Mouse (Mus musculus) left cerebral cortex, adult 8-10 months (tissue): ENCODE measurements at regions not wholly inside any gene's neighbourhood (a gene's known extent, or its start where the extent isn't known, plus 50 kb on each side); places are given as distances from the start of the nearest gene placed in this dataset.

Experiments
- DNase-seq, 2 experiments: peaks; one replicate each; pipeline ENCODE4 v3.0.0; 2022; ENCODE audit warnings: low spot score in 2 of 2

- no peak for DNase-seq
Measured at GRCm38 (mm10) chr16:15052389-15052923, 146.1 kb downstream of the Efcab1 start.

DNA sequence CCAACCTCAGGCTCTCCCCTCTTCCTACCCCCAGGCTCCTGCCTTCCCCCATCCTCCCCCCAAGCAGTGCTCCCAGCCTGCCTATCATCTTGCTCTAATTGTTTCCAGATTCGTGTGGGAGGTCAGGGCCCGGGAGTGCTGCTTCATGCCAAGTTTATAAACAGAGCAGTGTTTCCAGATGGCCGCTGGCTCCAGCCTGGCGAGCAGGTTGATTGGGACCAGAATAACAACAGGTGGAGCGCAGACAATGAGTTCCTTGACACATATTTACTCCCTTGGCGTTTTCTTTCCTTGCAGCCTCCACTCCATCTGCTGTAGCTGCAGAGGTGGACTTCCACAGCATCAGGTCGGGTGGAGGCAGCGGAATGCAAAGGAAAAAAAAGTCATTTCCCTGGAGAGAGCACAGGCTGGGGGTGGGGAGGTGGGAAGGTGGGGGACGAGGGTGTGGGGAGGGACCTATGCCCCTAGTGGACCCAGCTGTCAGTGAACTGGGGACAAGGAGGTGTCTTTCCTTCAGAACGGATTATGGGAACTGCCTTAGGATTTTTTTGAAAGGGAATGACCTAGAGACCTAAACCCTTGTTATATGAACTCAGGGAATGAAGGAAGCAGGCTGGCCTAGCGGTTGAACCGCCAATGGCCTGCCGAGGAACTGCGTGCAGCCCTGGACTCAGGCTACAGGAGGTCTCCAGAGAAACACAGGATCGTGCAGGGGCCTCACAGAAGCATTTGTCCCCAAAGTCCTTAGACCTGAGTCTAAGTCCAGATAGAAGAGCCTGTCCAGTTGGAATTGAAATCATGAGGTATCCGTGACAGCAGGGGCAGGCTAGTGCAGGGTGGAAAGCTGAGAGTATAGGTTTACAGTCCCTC lies 146.8 kb downstream of the Efcab1 start:
- DNase-seq: peak; percentile 7 to 82

DNA sequence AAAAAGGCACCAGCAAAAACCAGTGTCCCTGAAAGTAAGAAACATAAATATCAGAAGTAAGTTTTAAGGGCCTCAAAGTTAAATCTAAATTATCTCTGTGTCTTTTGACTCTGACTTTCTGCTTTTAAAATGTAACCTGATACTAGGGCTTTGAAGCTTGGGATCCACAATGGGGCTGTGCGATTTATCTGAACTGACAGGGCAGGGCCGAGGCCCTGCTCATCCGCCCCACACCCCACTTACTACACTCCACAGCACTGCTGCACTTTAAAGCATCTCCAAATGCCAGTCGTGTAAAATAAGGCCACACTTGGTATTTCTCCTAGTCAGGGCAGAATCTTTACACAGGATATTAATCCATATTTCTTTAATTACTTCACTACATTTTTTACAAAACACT lies 147.4 kb downstream of the Efcab1 start:
- no peak for DNase-seq

DNA sequence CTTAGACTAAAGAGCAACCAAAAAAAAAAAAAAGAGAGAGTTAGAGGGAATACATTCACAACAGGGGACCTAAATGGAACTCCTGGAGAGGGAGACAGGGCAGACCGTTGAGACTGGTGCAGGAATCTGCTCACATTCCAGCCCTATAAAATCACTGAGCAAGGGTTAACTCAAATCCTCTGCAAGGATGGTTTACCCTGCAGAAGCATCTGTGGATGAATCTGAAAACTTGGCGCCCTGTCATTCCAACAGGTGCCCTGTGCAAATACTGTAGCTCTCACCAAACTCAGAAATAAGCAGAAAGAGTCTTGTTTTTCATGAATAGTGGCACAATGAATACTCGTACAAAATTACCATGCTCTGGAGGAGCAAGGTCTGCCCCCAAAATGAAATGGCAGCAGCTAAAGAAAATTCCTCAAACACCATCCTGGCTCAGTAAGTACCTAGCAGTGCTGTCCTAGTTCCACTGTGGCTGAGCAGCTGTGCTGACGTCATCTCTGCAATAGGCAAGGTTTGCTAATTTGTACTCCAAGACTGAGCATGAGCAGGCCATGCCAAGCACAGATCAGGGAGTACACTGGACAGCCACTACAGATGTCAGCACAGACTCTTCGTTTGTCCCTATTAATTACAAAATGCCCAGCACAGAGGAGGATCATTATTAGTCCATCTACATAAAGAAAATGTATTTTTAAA lies 148.0 kb downstream of the Efcab1 start:
- DNase-seq: no peak

- no peak for DNase-seq
Measured at GRCm38 (mm10) chr16:15055697-15056096, 149.3 kb downstream of the Efcab1 start.

DNA sequence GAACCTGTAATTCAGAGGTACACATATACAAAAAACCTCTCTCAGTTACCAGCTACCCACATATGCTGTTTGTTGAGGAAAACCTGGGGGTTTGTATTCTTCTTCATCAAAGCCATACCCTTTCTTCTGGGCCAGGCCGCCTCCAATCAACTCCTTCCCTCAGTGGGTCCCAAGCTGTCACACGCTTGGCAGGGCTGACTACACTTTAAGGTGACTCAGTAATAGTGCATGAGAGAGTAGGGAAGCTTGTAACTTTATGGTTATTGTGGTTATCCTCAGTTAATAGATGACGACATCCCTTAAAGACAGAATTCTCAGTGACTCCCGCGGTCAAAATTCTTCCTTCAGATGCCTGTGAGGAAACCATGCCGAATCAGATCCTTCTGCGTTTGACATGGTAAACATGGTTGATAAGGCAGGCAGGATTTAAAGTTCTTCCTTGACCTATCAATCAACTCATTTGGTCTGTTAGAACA lies 164.1 kb downstream of the Efcab1 start:
- no peak for DNase-seq

DNA sequence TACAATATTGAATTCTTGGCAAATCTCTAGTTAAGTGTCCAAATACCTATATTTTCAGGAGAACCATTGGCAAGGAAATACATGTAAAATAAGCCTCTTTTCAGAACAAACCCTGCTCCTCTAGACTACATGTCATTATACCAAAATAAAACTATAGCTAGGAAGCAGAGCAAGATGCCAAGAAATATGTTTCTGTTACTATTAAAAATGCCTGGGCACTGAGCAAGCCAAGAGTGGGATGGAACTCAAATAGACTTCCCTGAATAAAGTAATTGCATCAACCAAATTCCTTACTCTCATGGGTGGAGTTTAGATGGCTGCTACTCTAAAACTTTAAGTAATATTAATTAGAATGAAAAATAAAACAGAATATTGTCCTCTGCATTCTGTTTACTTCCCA lies 168.0 kb downstream of the Efcab1 start:
- no peak for DNase-seq

- DNase-seq: no peak
Measured at GRCm38 (mm10) chr16:15083692-15084091, 177.3 kb downstream of the Efcab1 start.

DNA sequence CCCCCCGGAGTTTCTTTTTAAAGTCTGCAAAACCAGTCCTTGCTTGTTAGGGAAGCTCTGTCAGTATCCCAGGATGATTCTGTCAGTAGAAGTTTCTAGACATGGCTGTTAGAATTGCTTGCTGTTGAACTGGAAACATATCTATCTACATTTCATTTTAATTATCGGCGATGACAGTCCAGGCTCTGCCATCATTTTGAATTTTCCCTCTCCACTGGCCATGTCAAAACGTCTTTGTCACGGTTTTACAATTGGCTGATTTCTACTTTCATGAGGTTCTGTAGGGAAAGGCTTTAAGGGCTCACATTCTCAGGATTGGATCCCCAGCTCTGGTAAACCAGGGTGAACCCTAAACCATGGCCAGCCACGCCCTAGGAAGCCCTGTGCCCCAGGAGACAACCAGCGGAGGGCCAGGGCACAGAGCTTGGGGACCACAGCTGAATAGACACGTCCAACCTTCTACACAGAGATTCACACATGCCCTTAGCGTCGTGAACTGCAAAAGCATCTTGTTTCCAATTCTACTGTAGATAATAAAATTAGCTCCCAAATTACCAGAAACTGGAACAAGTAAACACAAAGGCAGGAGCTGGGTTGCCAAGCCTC lies 177.8 kb downstream of the Efcab1 start:
- no peak for DNase-seq

DNA sequence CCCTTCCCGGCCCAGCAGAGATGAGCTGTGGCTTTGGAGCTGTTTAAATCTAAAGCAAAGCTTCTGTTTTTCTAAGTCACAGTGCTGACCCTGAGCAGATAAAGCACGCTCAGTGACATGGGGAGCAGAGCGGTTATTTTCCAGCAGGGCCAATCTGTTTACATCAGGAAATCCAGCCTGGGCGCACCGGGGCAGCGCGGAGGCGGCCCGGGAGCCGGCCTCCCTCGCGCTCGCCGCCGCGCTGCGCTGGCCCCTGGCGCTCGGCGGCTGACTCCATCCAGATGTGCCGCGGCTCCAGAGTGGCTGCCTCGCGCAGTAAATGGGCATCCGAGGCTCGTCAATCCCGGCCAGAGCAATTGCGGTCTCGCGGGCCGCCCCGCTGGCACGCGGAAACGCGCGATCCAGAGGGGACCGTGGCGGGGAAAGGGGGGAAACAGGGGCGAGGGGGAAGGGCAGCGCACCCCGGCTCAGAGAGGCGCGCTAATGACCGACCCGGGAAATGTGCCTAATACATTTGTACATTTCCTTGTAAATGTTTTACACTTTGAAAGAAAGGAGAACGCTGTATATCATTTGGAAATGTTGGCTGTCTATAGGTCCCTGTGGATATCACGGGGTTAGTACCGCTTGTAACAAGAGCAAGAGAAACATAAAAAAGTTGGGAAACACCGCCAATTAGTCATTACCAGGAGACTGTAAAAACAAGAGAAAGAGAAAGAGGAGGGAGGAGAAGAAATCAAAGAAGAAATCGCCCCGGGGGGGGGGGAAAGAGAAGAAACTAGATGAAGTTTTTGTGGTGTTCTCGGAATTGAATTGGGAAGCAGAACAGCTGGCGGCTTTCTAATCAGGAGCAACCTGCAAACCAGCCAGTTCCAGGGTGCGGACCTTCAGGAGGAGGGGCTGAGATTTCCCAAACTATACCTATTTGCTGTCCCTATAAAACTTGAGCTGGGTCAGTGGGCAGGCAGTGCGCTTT lies 178.6 kb downstream of the Efcab1 start:
- DNase-seq: no peak

DNA sequence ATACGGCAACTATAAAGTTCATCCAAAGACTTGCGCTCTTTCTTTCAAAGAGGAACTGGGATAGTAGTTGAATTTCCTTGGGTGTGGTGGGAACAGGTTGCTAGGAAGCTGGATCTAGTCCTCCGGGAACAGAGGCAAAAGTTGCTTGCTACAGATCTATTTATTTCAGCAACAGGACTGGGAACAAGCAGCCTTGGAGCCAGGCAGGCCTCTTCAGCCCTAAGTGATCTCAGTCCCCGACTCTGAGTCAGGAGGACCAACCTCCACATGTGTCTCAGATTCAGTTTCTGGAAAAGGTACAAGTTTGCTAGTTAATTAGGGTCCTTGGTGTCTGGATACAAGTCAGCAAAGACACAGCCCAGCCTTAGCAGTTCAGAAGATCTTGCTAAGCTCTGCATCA lies 180.2 kb downstream of the Efcab1 start:
- no peak for DNase-seq

- no peak for DNase-seq
Measured at GRCm38 (mm10) chr16:15103938-15104337, 197.5 kb downstream of the Efcab1 start.

GRCm38 (mm10) chr16:15107234-15107633 lies 200.8 kb downstream of the Efcab1 start:
- DNase-seq: no peak

DNA sequence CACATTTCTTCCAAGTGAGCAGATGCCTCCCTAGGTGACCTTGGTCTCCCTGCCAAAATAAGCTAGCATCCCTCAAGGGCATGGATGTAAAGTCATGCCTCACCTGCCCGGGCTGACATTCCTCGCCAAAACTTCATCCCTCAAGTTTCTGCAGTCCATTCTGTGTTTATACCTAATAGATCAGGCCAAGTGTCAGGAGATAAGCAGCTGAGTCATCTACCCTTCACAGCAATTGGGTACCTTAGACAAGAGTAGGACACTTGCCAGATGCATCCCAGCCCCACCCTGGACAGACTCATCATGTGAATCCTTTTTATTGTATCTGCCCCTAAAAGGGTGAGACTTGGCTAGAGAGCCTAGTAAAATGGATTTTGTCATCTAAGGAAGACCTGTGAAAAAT lies 204.1 kb upstream of the Gm21897 start:
- no peak for DNase-seq

DNA sequence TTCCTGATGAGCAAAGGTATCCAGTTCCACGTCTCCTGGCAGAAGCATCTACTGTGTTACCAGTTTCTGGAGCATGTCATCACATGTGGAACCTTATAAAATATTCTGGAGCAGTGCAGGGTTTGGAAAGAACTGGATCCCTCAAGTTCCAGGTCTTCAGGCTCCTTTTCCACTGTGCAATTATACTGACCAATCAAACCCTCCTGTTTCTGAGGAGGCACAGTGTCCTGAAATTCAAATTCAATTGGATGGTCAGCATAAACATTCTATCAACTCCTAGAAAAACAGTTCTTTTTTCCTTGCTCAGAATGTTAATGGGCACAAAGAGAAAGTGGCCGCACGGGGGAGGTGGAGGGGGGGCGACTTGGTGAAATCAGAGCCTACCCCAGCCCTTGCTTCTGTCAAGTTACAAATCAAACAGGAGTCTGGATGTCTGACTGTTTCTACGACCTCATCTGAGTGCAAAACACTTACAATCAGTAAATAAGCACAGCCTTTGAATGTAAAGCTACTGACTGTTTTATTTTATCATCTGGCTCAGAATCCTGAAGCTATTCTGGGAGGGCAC lies 203.2 kb upstream of the Gm21897 start:
- no peak for DNase-seq

GRCm38 (mm10) chr16:15114574-15115230 lies 202.6 kb upstream of the Gm21897 start:
- peak in 1 of 2 experiments; percentile 7 for DNase-seq

DNA sequence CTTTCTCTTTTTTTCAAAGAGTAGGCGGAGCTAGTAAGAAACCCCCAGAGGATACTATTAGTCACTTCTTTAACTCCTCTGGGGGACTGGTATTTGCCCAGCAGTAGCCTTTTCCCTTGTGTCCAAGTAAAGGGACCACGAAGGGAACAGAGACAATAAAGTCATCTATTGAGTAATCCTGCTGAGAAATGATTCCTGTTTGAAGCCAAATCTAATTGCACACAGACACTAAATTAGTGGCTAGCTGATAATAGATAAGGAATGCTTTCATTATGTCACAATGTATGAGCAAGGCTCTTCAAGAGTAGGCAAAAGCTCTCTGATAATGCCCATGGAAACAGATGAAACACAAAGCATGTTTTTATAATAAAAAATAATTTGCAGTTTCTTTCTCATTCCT lies 201.9 kb upstream of the Gm21897 start:
- no peak for DNase-seq

GRCm38 (mm10) chr16:15119799-15120198 lies 197.5 kb upstream of the Gm21897 start:
- DNase-seq: no peak

GRCm38 (mm10) chr16:15128996-15129395 lies 188.3 kb upstream of the Gm21897 start:
- DNase-seq: no peak

DNA sequence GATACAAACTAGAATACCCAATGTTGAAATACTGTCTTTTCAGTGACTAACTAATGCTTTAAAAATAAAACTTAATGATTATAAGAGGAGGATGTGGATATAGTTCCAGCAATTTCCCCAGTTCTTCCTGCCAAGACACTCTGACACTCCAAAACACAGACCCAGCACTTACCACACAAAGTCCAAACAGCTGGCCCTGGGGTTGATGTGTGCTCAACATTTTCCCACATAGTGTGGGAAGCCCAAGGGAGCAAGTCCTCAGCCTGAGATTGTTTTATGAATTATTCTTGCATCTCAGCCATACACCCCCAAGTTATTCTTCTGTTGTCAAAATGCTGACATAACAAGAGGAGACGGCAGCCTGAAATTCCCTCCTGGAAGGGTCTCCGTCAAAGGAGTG lies 187.5 kb upstream of the Gm21897 start:
- no peak for DNase-seq
